Mouse (Mus musculus) ovary, postnatal 14 days (tissue): ENCODE data around the gene Sebox.

Source experiments
- DNase-seq: peaks from one replicate; pipeline ENCODE4 v3.0.0; 2022; ENCODE audit warnings: low spot score

The Sebox gene

DNA sequence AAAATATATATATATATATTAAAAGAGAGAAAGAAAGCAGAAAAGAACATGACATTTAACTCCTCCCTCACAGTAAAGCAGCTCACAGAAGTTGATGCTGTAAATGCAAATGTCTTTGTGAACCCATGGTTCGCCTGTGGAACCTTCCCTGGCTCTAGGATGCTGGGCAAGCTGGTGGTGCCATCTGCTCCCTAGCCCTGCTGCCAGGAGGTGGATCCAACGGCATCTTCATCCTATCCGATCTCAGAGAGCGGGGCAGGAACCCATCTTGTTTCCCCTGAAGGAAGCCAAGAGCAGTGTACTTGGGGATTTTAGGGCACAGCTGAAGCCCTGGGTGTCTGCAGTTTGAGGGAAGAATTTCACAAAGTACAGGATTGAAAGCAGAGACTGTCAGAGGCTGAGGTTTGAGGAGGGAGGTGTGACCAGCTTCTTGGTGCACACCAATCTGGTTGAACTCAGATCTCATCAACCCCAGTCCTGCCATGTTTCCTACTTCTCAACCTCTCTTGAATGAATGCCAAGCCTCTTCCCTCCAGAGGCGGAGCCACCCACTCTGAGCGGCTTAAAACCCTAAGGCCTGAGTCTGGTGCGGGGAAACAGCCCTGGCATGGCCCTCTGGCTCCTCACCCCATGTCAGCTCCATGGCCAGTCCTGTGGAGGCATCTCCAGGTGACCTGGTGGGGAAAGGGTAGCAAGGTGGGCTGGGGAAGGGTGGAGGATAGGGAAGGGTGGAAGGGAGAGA, at the start of gene Sebox:
Gene Sebox (plus strand): TSS at position 539 of the 742 bp plus-strand sequence.
- no peak for DNase-seq

GRCm38 (mm10) chr11:78453675-78454074, 49.6 kb upstream of the Sebox start:
- peak; percentile 51 for DNase-seq

DNA sequence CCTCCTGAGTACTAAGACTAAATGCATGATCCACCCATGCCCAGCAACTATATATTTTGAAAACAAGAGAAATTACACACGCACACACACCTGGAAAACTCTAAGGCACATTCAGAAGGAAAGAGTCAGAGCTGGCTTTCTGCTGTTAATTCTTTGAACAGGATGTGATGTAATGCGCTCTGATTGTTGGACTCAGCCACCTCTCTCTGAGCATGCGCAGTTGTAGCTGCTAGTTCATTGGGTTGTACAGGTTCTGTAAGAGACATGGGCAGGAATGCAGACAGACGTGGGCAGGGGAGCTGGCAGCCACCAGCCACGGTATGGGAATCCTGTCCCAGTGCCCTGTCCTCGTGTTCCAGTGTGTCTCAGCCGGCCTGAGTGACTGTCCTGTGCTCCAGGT, 49.0 kb upstream of the Sebox start:
- no peak for DNase-seq

- peak; percentile 22 for DNase-seq
These were observed 47.9 kb upstream of the Sebox start for GRCm38 (mm10) chr11:78455308-78455707.

DNA sequence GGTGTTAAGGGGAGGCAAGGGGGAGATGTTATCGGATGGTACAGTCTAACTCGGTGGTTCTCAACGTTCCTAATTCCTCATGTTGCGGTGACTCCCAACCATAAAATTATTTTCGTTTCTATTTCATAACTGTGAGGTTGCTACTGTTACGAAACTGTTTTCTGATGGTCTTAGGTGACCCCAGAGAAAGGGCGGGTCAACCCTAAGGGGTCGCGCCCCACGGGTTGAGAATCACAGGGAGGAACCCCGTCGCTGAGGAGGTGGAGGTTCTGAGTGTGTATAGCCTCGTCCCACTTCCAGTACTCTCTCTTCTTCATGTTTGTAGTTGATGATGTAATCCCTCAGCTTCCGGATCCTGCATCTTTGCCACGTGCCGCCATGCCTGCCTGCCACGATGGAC, 44.5 kb upstream of the Sebox start:
- DNase-seq = no peak

DNA sequence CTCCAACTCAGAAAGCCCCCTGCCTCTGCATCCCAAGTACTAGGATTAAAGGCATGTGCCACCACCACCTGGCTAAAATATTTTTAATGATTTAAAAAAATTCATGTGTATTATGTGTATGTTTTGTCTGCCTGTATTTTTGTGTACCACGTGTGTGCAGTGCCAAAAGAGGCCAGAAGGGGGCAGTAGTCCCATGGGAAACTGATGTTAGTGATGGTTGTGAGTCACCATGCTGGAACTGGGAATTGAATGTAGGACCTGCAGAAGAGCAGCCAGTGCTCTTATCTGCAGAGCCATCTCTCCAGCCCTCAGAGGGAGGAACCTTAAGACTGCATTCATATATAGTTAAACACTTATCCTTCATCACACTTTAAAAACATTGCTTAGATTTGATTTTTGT, 41.4 kb upstream of the Sebox start:
- no peak for DNase-seq

DNA sequence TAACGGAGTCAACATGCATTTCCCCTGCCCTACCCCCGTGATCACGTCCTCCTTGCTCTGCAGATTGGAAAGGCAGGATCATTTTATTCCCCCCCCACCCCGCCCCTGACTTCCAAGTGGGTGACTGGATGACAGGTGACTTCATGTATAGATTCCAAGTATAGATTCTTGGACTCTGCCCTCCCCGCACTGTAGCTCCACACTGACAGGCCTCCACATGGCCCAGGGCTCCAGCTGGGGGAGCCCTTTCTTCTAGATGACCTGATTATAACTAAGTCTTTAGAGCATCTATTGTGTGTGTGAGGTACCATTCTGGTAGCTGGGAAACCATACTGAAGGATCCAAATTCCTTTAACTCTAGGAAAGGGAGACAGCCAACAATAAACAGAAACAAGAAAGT, 40.6 kb upstream of the Sebox start:
- no peak for DNase-seq

DNA sequence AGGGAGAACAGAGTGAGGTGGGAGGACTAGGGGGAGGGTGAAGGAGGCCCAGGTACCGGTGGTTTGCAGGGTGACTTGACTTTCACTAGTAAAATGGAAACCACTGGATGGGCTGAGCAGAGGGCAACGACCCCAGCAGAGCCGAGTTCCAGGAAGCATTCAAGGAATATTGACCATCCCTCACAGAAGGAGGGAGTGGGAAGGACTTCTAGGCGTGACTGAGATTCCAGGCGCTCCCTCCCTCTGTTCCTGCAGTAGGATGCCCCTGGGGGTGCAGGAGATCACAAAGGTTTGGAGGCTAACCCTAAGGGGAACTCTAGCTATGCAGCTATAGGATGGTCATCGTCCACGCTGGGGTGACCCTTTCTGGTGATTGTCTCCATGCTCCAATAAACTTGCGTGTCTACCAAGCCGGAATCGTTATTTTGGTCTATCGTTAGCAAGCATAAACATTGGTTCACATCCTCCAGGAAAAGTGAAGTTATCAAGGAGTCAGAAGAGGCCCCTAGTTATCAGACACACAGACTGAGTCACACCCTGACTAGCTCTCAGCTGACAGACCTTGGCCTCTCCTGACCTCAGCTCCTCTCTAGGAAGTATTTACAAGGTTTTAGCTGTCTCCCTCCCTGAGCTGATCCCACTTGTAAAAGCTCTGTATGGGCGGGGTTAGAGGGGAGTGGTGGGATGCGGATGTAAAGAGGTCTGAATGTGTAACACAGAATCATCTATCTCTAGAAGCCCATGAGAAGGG, 39.8 kb upstream of the Sebox start:
- DNase-seq = no peak

- no peak for DNase-seq
These were observed 38.1 kb upstream of the Sebox start for GRCm38 (mm10) chr11:78465116-78465515.

- DNase-seq = peak; percentile 76
These were observed 37.6 kb upstream of the Sebox start, which contains the start of gene Slc46a1 for GRCm38 (mm10) chr11:78465568-78466180. Gene Slc46a1 (plus strand): TSS chr11:78465697.

DNA sequence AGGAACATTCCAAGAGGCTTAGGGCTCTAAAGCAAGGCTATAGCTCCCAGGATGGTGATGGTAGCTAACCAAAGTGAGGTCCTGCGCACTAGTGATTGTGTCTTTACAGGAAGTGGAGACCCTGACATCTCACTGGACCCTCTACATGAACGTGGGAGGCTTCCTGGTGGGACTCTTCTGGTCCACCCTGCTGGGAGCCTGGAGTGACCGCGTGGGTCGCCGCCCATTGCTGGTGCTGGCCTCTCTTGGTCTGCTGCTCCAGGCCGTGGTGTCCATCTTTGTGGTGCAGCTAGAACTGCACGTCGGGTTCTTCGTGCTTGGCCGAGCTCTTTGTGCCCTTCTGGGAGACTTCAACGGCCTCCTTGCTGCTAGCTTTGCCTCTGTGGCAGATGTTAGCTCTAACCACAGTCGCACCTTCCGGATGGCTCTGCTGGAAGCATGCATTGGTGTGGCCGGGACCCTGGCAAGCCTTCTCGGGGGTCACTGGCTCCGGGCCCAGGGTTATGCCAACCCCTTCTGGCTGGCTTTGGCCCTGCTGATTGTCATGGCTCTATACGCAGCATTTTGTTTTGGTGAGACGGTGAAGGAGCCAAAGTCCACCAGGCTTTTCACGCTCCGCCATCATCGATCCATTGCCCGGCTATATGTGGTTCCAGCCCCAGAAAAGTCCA, 36.9 kb upstream of the Sebox start:
- DNase-seq = no peak

DNA sequence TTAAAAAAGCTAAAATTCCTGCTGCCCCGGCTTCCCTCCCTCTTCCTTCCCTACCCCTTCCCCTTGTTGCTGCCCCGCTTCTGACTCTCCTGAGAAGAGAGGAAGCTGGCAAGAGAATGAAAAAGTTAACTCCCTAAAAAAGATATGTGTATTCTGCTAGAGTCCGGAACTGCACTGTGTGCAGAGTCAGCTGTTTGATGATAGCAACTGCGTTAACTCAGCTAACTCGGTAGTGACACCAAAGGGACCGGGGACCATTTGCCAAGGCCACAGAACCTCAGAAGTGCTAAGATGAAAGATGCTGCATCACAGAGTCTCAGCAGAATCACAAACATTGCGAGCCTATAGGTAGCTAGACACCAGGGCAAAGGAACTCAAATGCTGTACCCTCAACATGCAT, 35.7 kb upstream of the Sebox start:
- DNase-seq = no peak

DNA sequence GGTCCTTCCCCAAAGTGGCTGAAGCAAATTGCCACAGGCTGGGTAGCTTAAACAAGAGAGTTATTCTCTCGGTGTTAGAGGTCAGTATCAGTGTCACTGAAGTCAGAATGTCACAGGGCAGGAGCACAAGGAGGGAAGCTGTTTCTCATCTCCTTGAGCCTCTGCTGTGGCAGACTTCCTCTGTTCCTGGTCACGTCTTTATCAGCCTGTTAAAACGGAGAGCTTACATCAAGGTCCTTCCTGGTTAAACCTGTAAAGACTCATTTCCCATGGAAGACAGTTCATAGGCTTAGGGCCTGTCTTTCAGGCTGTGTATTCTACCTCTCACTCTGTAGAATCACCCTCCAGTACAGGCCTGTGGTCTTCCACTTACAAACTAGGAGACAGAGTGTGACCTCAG, 35.3 kb upstream of the Sebox start:
- DNase-seq = no peak

DNA sequence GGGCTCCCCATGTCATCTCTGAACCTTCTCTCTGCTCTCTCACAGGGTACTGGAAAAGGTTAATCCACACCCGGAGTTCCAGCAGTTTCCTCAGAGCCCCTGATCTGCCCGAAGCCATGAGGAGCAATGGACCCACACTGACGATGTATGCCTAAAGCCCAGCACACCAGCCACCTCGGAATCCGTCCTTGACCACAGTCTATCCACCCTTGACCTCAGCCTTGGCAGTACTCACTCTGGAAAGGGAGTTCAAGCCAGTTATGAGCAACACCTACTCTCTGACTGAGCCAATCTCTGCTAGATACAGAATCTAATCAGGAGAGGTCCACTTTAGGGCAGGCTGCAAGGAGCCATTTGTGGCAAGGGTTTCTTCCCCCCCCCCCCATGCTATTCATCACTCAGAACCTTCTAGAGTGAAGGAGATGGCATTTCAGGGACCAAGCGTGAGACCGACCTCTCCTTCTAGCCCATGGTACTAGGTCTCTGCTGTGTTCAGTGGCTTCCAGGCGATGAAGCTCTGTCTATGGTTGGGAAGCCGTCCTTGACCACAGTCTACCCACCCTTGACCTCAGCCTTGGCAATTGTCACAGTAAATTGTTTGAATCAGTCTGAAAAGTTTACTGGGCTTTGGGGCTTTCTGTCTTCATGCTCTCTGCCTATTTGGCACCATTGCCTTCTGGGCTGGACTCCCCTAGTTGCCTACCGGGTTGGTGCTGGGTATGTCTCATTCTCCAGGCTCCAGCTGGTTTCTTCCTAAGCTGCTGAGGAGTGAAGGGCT, 31.7 kb upstream of the Sebox start:
- no peak for DNase-seq

- DNase-seq = no peak
These were observed 28.0 kb upstream of the Sebox start for GRCm38 (mm10) chr11:78475289-78475688.

DNA sequence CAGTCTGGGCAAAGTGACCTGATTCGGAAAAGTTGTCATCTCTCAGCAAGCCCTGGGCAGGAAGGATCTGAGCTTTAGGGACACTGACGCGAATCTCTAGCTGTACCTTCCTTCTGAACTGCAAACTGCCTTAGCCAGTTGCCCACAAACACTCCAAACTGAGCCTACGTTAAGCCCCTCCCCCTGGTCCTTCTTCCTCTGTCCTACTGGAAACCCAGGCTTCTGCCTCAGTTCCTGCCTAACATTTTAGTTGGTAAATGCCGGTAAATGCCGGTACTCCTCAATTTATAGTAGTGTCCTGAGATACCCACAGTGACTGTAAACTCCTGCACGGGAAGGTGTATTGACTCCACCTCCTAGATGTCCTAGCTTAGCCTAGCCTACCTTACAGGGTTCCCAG, 19.6 kb upstream of the Sebox start:
- no peak for DNase-seq

DNA sequence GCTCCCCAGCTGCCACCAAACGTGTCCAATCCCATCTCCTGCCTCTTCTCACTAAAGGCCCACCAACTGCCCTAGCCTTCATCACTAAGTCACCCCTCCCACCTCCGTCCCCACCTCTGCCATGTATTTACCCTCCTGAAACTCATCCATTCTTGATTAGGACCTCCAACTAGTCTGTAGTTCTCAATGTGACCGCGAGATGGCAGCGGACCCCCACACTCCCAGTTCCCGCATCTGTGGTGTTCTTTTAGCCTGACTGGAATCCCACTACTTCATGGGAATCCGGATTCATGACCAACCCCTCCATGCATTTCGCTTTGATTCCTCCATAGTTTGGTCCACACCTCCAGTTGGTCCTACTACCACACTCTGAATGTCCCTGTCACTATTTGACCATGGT, 15.1 kb upstream of the Sebox start:
- DNase-seq = peak; percentile 62

DNA sequence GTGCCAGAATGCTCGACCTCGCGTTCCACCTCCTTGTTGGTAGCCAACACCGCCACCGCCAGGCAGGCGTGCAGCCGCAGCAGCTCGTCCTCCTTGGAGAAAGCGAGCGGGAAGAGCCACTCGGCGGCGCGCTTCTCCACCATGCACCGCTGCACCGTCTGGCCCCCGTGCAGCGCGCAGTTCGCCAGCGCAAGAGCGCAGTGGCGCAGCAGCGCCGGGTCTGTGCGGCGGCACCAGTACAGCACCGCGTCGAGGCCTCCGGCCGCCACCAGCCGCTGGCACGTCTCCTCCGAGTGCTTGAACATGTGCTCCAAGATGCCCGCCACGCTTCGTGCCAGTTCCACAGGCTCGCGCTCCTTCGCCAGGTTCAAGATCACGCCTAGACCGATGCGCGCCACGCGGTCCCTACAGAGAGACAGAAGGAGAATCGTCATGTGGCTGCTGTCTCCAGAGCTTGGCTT, 12.4 kb upstream of the Sebox start:
- DNase-seq = no peak

GRCm38 (mm10) chr11:78495904-78496303, 7.3 kb upstream of the Sebox start:
- no peak for DNase-seq

GRCm38 (mm10) chr11:78497071-78497541, 6.1 kb upstream of the Sebox start:
- DNase-seq = no peak
